Mouse (Mus musculus) C2C12 (cell line): Measurements from ENCODE around the gene Tmcc2. TPM values are rescaled to one million over a fixed set of nuclear protein-coding genes. Genes with fewer than 3 reads are reported as not detected.

ENCODE experiments used
- H3K27me3 ChIP-seq: one replicate; pipeline ENCODE4 v1.6.1; 2011; ENCODE audit not compliant: control insufficient read depth, insufficient read depth, insufficient read length
- H3K36me3 ChIP-seq: one replicate; pipeline ENCODE4 v1.6.1; 2011; ENCODE audit not compliant: control insufficient read depth, insufficient read depth
- H3K4me3 ChIP-seq: one replicate; pipeline ENCODE4 v1.5.1; 2011; ENCODE audit warnings: mild to moderate bottlenecking, control low read depth; ENCODE audit not compliant: poor library complexity, insufficient read depth, severe bottlenecking
- H3K79me2 ChIP-seq: one replicate; pipeline ENCODE4 v1.6.1; 2011; ENCODE audit not compliant: control insufficient read depth, insufficient read depth
- H3K79me3 ChIP-seq: one replicate; pipeline ENCODE4 v1.6.1; 2011; ENCODE audit warnings: low read depth, control low read depth
- H3ac ChIP-seq: one replicate; pipeline ENCODE3; 2011; ENCODE audit warnings: low read depth; ENCODE audit not compliant: control insufficient read depth, insufficient read length
- CEBPB ChIP-seq: IDR thresholded peaks from one replicate; pipeline ENCODE4 v1.6.1; 2011; ENCODE audit warnings: low read depth, mild to moderate bottlenecking, control low read depth, moderate library complexity
- CTCF ChIP-seq: IDR thresholded peaks from one replicate; pipeline ENCODE4 v1.5.1; 2011; ENCODE audit not compliant: control insufficient read depth, insufficient read depth, insufficient read length
- FOSL1 ChIP-seq: IDR thresholded peaks from one replicate; pipeline ENCODE4 v1.8.0; 2011; ENCODE audit warnings: mild to moderate bottlenecking, low read length; ENCODE audit not compliant: poor library complexity, insufficient read depth, severe bottlenecking
- MAX ChIP-seq: IDR thresholded peaks from one replicate; pipeline ENCODE4 v1.6.1; 2011; ENCODE audit warnings: mild to moderate bottlenecking, control low read depth
- MYOD1 ChIP-seq: IDR thresholded peaks from one replicate; pipeline ENCODE4 v1.6.1; 2011; ENCODE audit warnings: low read depth; ENCODE audit not compliant: control insufficient read depth, insufficient read length
- MYOG ChIP-seq: IDR thresholded peaks from one replicate; pipeline ENCODE4 v1.6.1; 2011; ENCODE audit not compliant: control insufficient read depth, insufficient read length; ENCODE audit errors: extremely low read depth
- USF1 ChIP-seq: IDR thresholded peaks from one replicate; pipeline ENCODE4 v1.6.1; 2011; ENCODE audit warnings: low read depth, mild to moderate bottlenecking, control low read depth, moderate library complexity
- polyA plus RNA-seq: library from polyadenylated mRNA; unstranded; fragments of >200 nt; fragmentation: generic; extraction: Trizol; gene quantifications from one replicate; pipeline ENCODE4 v1.2.1, GENCODE M21; 2012; ENCODE audit warnings: missing spikeins

The Tmcc2 gene
- polyA plus RNA-seq, 1 experiment: 37.3 TPM

DNA sequence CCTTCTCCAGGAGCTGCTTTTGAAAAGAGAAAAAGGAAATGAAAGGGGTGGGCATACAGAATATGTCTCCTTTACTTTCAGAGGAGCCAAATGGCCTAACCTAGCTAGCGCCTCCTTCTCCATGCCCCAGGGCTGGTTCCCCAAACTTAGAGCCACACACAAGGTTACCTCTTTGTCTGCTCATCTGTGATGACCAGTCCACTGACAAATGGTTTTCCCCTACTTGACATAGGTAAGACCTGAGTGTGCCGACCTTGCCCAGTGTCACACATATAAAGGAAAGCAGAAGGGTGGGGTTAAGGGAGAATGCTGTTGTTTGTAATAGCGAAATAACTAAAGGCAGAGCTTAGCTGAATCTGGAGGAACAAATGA is 16.2 kb downstream of the Tmcc2 start:
- Histone ChIP-seq H3K79me2 (no peaks in the 10 kb centered on the region), H3K4me3 (no peak overlapping the region), H3K36me3 (peaks cover 13% of the 10 kb centered on the region), H3K27me3 (no peaks in the 10 kb centered on the region), H3ac (no peak overlapping the region), H3K79me3 (no peaks in the 10 kb centered on the region)
- TF ChIP-seq USF1 (no peak), FOSL1 (no peak), CTCF (no peak), MYOD1 (no peak), CEBPB (no peak), MAX (no peak), MYOG (no peak)

DNA sequence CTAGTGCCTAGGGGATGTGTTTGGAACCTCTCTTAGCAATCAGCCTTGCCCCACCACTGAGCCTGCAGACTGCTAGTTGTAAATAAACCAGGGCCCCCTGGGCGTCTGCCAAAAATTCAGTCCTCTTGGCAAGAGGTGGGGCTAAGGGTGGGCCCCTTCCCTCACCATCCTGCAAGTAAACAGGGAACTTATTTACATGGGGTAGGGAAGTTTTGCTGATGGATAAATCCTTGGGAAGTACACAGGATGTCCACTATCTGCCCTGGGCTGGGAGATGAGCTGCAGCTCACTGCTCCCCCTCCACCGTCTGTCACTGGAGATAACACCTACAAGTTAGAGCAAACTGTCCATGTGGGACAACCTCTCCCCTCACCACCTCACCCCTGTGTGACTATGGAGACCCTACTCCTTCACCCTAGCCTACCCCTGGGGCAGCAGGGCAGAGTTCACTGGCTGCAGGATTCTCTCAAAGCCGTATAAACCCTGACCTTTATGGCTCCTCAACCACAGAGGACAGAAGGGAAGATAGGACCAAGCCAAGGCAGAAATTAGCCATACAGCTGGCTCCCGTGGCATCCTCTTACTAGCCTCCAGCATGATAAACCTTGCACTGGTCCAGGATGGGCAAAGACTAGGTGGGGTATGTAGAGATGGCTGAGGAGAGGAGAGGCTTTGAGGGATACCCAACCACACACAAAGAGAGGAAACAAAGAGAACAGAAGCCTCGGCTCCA is 16.8 kb downstream of the Tmcc2 start:
- H3K36me3 ChIP-seq: peaks cover 13% of the 10 kb centered on the region
- no peak for TF ChIP-seq MYOG
- no peak for TF ChIP-seq CEBPB
- TF ChIP-seq FOSL1: no peak
- TF ChIP-seq USF1: no peak
- TF ChIP-seq CTCF: no peak
- TF ChIP-seq MAX: no peak
- TF ChIP-seq MYOD1: no peak
- H3ac ChIP-seq: no peak overlapping the region
- H3K4me3 ChIP-seq: no peak overlapping the region
- H3K79me2 ChIP-seq: no peaks in the 10 kb centered on the region
- H3K27me3 ChIP-seq: no peaks in the 10 kb centered on the region
- H3K79me3 ChIP-seq: no peaks in the 10 kb centered on the region

DNA sequence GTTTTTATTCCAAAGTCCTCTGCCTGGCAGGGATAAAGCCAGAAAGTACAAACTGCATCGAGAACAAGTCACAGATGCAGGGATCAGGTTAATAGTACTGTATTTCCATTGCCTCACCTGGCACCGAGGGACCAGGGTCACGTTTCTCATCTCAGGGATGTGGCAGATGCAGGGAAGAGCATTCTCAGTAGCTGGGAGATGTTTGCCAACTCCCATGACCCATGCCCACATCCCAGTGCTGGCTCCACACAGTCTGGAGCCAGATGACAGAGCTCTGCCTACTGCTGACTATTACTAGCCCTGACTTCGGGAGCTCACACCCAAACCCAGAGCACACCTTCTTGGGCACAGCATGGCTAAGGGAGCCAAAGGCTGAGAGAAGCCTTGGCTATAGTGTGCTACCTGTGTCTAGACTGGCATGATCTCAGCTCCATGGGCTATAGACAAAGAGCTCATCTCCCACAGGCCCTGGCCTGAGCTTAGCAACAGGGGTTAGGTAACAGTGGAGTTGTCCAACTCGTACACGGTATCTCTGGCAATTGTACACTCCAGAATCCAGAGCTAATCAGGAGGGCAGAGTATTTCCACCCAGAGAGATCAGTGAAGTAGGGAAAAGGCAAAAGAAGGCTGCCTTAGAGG is 18.1 kb downstream of the Tmcc2 start:
- Histone ChIP-seq H3K79me3 (no peaks in the 10 kb centered on the region), H3ac (no peak overlapping the region), H3K27me3 (no peaks in the 10 kb centered on the region), H3K4me3 (no peak overlapping the region), H3K79me2 (no peaks in the 10 kb centered on the region), H3K36me3 (peaks cover 4% of the 10 kb centered on the region)
- no peak for TF ChIP-seq FOSL1
- TF ChIP-seq MYOD1: no peak
- no peak for TF ChIP-seq CEBPB
- no peak for TF ChIP-seq MAX
- no peak for TF ChIP-seq CTCF
- TF ChIP-seq USF1: no peak
- no peak for TF ChIP-seq MYOG

DNA sequence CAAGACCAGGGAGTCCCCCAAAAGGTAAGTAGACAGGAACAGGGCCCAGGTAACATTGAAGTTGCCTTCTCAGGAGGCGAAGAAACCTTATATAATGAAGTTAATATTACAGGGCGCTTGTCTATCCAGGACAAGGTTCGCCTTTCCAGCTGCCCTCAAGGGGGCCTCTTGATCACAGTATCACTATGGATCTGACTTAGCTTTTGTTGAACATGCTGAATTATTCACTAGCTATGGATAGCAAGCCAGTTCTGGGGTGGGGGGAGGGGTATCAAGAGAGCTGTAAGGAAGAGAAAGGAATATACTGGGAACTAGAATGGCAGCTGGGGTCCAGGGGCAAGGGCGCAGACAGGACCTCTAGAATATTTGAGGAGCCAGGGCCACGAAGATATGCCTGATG is 18.7 kb downstream of the Tmcc2 start:
- Histone ChIP-seq H3K79me3 (no peaks in the 10 kb centered on the region), H3K27me3 (no peaks in the 10 kb centered on the region), H3K79me2 (no peaks in the 10 kb centered on the region), H3K4me3 (no peak overlapping the region), H3ac (no peak overlapping the region), H3K36me3 (peaks cover 4% of the 10 kb centered on the region)
- TF ChIP-seq CEBPB: no peak
- no peak for TF ChIP-seq USF1
- no peak for TF ChIP-seq FOSL1

DNA sequence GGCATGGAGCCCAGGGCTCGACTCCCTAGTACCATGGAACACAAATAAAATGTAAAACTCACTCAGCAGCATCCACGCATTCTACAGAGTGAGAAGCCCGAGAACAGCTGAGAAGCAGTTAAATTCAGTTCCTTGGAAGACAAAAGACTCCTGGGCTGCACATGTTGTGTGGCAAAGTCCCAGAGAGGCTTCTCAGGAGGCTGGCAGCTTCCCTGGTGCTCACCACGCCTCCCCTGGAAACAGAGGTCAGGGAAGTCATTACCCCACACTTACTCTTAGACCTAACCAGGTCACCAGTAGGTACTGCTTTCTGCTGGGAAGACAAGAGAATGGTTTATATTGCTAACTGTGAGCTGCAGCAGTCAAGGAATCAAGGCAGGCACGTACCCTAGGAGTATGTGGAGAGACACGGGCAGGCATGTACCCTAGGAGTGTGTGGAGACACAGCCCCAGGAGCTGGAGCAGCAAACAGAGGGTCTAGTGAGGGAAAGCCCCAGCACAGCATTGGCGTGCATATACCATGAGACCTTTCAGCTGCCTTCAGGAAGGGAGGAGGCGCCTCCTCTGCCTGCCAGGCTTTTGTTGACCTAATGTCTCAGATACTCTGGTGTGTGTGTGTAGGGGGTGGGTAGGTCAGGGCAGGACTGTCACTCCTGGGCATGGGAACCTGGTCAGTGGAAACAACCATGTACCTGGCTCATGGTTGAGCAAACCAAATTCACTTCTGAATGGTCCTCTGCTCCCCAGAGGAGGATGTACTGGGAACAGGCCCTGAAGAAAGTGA is 19.6 kb downstream of the Tmcc2 start:
- no peak for TF ChIP-seq MYOG
- no peak for TF ChIP-seq MYOD1
- no peak for TF ChIP-seq FOSL1
- TF ChIP-seq CTCF: no peak
- TF ChIP-seq USF1: no peak
- H3K27me3 ChIP-seq: no peaks in the 10 kb centered on the region
- no peaks in the 10 kb centered on the region for H3K79me2 ChIP-seq
- H3K4me3 ChIP-seq: no peak overlapping the region
- H3K36me3 ChIP-seq: peaks cover 4% of the 10 kb centered on the region
- H3K79me3 ChIP-seq: no peaks in the 10 kb centered on the region
- no peak overlapping the region for H3ac ChIP-seq

DNA sequence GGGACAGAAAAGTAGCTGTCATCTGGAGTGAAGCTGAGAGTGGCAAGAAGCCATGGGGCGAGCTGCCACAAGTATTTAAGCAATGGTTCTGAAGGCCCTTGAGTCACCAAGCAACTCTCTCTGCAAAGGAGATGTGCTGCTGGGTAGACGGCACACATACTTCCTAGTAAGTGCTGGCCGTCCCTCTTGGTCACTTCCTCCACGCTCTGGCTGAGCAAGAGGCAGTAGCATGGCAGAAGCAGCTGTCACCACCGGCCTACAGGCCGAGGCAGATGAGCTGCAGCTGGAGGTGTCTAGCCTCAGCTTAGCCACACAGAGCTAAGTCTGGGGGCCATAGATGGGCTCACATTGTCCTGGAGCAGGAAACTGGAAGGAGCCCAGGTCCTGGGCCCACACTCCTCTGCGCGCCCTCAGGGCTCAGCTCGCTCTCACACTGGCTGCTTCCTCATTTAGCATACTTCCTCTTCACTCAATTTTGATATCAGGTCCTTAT is 20.4 kb downstream of the Tmcc2 start:
- no peaks in the 10 kb centered on the region for H3K27me3 ChIP-seq
- peaks cover 4% of the 10 kb centered on the region for H3K36me3 ChIP-seq
- TF ChIP-seq MYOG: no peak
- TF ChIP-seq MYOD1: no peak
- no peak for TF ChIP-seq CEBPB
- no peak for TF ChIP-seq MAX
- no peak for TF ChIP-seq CTCF
- TF ChIP-seq FOSL1: no peak
- TF ChIP-seq USF1: no peak
- H3K4me3 ChIP-seq: no peak overlapping the region
- no peaks in the 10 kb centered on the region for H3K79me3 ChIP-seq
- no peak overlapping the region for H3ac ChIP-seq
- H3K79me2 ChIP-seq: no peaks in the 10 kb centered on the region
